Mouse (Mus musculus) stomach, postnatal 0 days (tissue): ENCODE results near the gene Tns4. TPM values are rescaled to one million over a fixed set of nuclear protein-coding genes. Genes with fewer than 3 reads are reported as not detected.

Experiments used
- ATAC-seq: fragments of 200-750 bp; cut with Nextera tagmentation; 2 replicates; pipeline ENCODE4 v1.8.0; 2017; ENCODE audit not compliant: low FRiP score, low TSS enrichment
- DNase-seq: peaks from one replicate; pipeline ENCODE4 v3.0.0-alpha.2; 2016; ENCODE audit warnings: low spot score
- H3K27ac ChIP-seq: fragments of 300-500 bp; sonication (generic); replicated peaks from 2 replicates; pipeline ENCODE4 v1.5.1; 2014; ENCODE audit warnings: mild to moderate bottlenecking, control low read depth
- H3K27me3 ChIP-seq: fragments of 300-500 bp; sonication (generic); 2 replicates; pipeline ENCODE4 v1.6.1; 2014; ENCODE audit warnings: low read length; ENCODE audit not compliant: control insufficient read depth, insufficient read depth
- H3K36me3 ChIP-seq: fragments of 300-500 bp; sonication (generic); 2 replicates; pipeline ENCODE4 v1.6.1; 2014; ENCODE audit warnings: low read length, mixed read lengths; ENCODE audit not compliant: control insufficient read depth, insufficient read depth
- H3K4me1 ChIP-seq: fragments of 300-500 bp; sonication (generic); replicated peaks from 2 replicates; pipeline ENCODE4 v1.6.1; 2014; ENCODE audit warnings: antibody characterized with exemption; ENCODE audit not compliant: control insufficient read depth, insufficient read depth
- H3K4me2 ChIP-seq: fragments of 300-500 bp; sonication (generic); replicated peaks from 2 replicates; pipeline ENCODE4 v1.6.1; 2014; ENCODE audit warnings: low read depth, mild to moderate bottlenecking, control low read depth, moderate library complexity
- H3K4me3 ChIP-seq: fragments of 300-500 bp; sonication (generic); 2 replicates; pipeline ENCODE4 v1.5.1; 2014; ENCODE audit warnings: low read depth, low read length, control low read depth
- H3K9ac ChIP-seq: fragments of 300-500 bp; sonication (generic); 2 replicates; pipeline ENCODE4 v1.6.1; 2014; ENCODE audit warnings: mild to moderate bottlenecking, low read length, control low read depth, mixed read lengths
- H3K9me3 ChIP-seq: fragments of 300-500 bp; sonication (generic); 2 replicates; pipeline ENCODE4 v1.6.1; 2016; ENCODE audit warnings: low read length; ENCODE audit not compliant: control insufficient read depth
- CTCF ChIP-seq: IDR thresholded peaks from 2 replicates; pipeline ENCODE4 v1.5.1; 2016; ENCODE audit warnings: antibody characterized with exemption, low read depth, mild to moderate bottlenecking, moderate library complexity
- EP300 ChIP-seq: optimal IDR thresholded peaks from 2 replicates; pipeline ENCODE3; 2016; ENCODE audit warnings: antibody characterized with exemption
- WGBS: fragments of 180-500 bp; shearing (Covaris S2); extraction: QIAGEN DNeasy Blood & Tissue Kit; methylation state at CpG from one replicate; pipeline ENCODE4 v1.1.7; 2014; 5-methylcytosine and 5-hydroxymethylcytosine counted together
- polyA plus RNA-seq: library from polyadenylated mRNA; unstranded; fragments of >200 nt; fragmentation: Nextera tagmentation; extraction: Ambion mirVana; gene quantifications from 2 replicates; pipeline ENCODE4 v1.2.1, GENCODE M21; 2015

The Tns4 gene
- polyA plus RNA-seq, 1 experiment from 2014 or later = 0.82 TPM

GRCm38 (mm10) chr11:99099516-99099915 is 10.4 kb upstream of the Tns4 start:
- no peak for TF ChIP-seq CTCF
- no peak for TF ChIP-seq EP300
- H3K4me1 ChIP-seq = no peaks in the 10 kb centered on the region
- no peak overlapping the region for H3K9ac ChIP-seq
- DNase-seq (no peak), ATAC-seq (no peak)
- no peaks in the 10 kb centered on the region for H3K36me3 ChIP-seq
- H3K9me3 ChIP-seq = no peaks in the 10 kb centered on the region
- H3K27ac ChIP-seq = no peak overlapping the region
- H3K4me2 ChIP-seq = no peak overlapping the region
- H3K27me3 ChIP-seq = no peaks in the 10 kb centered on the region
- WGBS = 70% methylated on average over 7 of the region's 7 CpGs
- no peak overlapping the region for H3K4me3 ChIP-seq

GRCm38 (mm10) chr11:99098924-99099323 is 9.8 kb upstream of the Tns4 start:
- H3K27me3 ChIP-seq = no peaks in the 10 kb centered on the region
- no peak overlapping the region for H3K9ac ChIP-seq
- no peak for DNase-seq
- H3K9me3 ChIP-seq = no peaks in the 10 kb centered on the region
- TF ChIP-seq EP300 = no peak
- H3K36me3 ChIP-seq = no peaks in the 10 kb centered on the region
- no peak overlapping the region for H3K4me2 ChIP-seq
- no peak for ATAC-seq
- WGBS = 89% methylated on average over 9 of the region's 9 CpGs
- no peaks in the 10 kb centered on the region for H3K4me1 ChIP-seq
- H3K27ac ChIP-seq = no peak overlapping the region; the same call in 1 of the 2 replicates
- no peak overlapping the region for H3K4me3 ChIP-seq

- H3K4me2 ChIP-seq = no peak overlapping the region
- H3K9ac ChIP-seq = no peak overlapping the region
- 68% methylated on average over 8 of the region's 8 CpGs for WGBS
- TF ChIP-seq CTCF = no peak
- TF ChIP-seq EP300 = no peak
- H3K27ac ChIP-seq = no peak overlapping the region
- no peaks in the 10 kb centered on the region for H3K36me3 ChIP-seq
- H3K9me3 ChIP-seq = no peaks in the 10 kb centered on the region
- H3K4me1 ChIP-seq = no peaks in the 10 kb centered on the region
- H3K4me3 ChIP-seq = no peak overlapping the region
- H3K27me3 ChIP-seq = no peaks in the 10 kb centered on the region
- DNase-seq = no peak
- no peak for ATAC-seq
Observed at GRCm38 (mm10) chr11:99096996-99097774, 8.1 kb upstream of the Tns4 start.

GRCm38 (mm10) chr11:99096417-99096816 is 7.3 kb upstream of the Tns4 start:
- ATAC-seq (no peak), DNase-seq (no peak)
- 69% methylated on average over 4 of the region's 4 CpGs for WGBS

GRCm38 (mm10) chr11:99095759-99096158 is 6.7 kb upstream of the Tns4 start:
- no peaks in the 10 kb centered on the region for H3K9me3 ChIP-seq
- no peak overlapping the region for H3K27ac ChIP-seq
- H3K27me3 ChIP-seq = no peaks in the 10 kb centered on the region
- ATAC-seq = no peak
- no peak for TF ChIP-seq CTCF
- no peak for TF ChIP-seq EP300
- H3K36me3 ChIP-seq = no peaks in the 10 kb centered on the region
- H3K4me3 ChIP-seq = no peak overlapping the region
- no peak for DNase-seq
- no peak overlapping the region for H3K4me2 ChIP-seq
- H3K4me1 ChIP-seq = no peaks in the 10 kb centered on the region
- H3K9ac ChIP-seq = no peak overlapping the region
- WGBS = 79% methylated on average over 4 of the region's 4 CpGs

More at GRCm38 (mm10) chr11:99096417-99096816, 7.3 kb upstream of the Tns4 start:
- no peaks in the 10 kb centered on the region for H3K4me1 ChIP-seq
- H3K4me3 ChIP-seq = no peak overlapping the region
- H3K36me3 ChIP-seq = no peaks in the 10 kb centered on the region
- no peak overlapping the region for H3K9ac ChIP-seq
- no peaks in the 10 kb centered on the region for H3K27me3 ChIP-seq
- H3K4me2 ChIP-seq = no peak overlapping the region
- H3K27ac ChIP-seq = no peak overlapping the region
- no peaks in the 10 kb centered on the region for H3K9me3 ChIP-seq
- no peak for TF ChIP-seq EP300
- no peak for TF ChIP-seq CTCF

GRCm38 (mm10) chr11:99094911-99095676 is 6.0 kb upstream of the Tns4 start:
- Histone ChIP-seq H3K27me3 (no peaks in the 10 kb centered on the region), H3K9ac (no peak overlapping the region), H3K36me3 (no peaks in the 10 kb centered on the region), H3K27ac (no peak overlapping the region), H3K9me3 (no peaks in the 10 kb centered on the region), H3K4me1 (no peaks in the 10 kb centered on the region), H3K4me3 (no peak overlapping the region), H3K4me2 (no peak overlapping the region)
- no peak for TF ChIP-seq EP300
- no peak for TF ChIP-seq CTCF
- no peak for DNase-seq
- ATAC-seq = no peak
- WGBS = 33% methylated on average over 2 of the region's 2 CpGs
